Mouse (Mus musculus) limb, embryonic 12.5 days (tissue): ENCODE results near the gene Ssna1. TPM values are rescaled to one million over a fixed set of nuclear protein-coding genes. Genes with fewer than 3 reads are reported as not detected.

ENCODE experiments used
- ATAC-seq: fragments of 200-750 bp; cut with Nextera tagmentation; 2 replicates; pipeline ENCODE4 v1.8.0; 2017; ENCODE audit warnings: low read depth, moderate TSS enrichment; ENCODE audit not compliant: insufficient number of reproducible peaks, insufficient read depth, low FRiP score, low TSS enrichment
- H3K27ac ChIP-seq: fragments of 300-500 bp; sonication (generic); 2 replicates; pipeline ENCODE4 v1.5.1; 2016; ENCODE audit warnings: mild to moderate bottlenecking, moderate library complexity
- H3K27me3 ChIP-seq: fragments of 300-500 bp; sonication (generic); 2 replicates; pipeline ENCODE4 v1.6.1; 2016; ENCODE audit warnings: mild to moderate bottlenecking, moderate library complexity
- H3K36me3 ChIP-seq: fragments of 300-500 bp; sonication (generic); 2 replicates; pipeline ENCODE4 v1.6.1; 2016; ENCODE audit warnings: mild to moderate bottlenecking, moderate library complexity
- H3K4me1 ChIP-seq: fragments of 300-500 bp; sonication (generic); replicated peaks from 2 replicates; pipeline ENCODE4 v1.6.1; 2016
- H3K4me2 ChIP-seq: fragments of 300-500 bp; sonication (generic); 2 replicates; pipeline ENCODE4 v1.6.1; 2016; ENCODE audit warnings: mild to moderate bottlenecking, moderate library complexity
- H3K4me3 ChIP-seq: fragments of 300-500 bp; sonication (generic); replicated peaks from 2 replicates; pipeline ENCODE4 v1.5.1; 2016; ENCODE audit warnings: mild to moderate bottlenecking
- H3K9ac ChIP-seq: fragments of 300-500 bp; sonication (generic); replicated peaks from 2 replicates; pipeline ENCODE4 v1.6.1; 2016; ENCODE audit warnings: mild to moderate bottlenecking, moderate library complexity
- H3K9me3 ChIP-seq: fragments of 300-500 bp; sonication (generic); 2 replicates; pipeline ENCODE4 v1.6.1; 2016; ENCODE audit warnings: mild to moderate bottlenecking, moderate library complexity
- WGBS: fragments of 180-500 bp; shearing (Covaris S2); methylation state at CpG from one replicate; pipeline ENCODE4 v1.1.7; 2016; 5-methylcytosine and 5-hydroxymethylcytosine counted together
- polyA plus RNA-seq: library from polyadenylated mRNA; unstranded; fragments of >200 nt; fragmentation: Nextera tagmentation; extraction: Ambion mirVana; gene quantifications from 2 replicates; pipeline ENCODE4 v1.2.1, GENCODE M21; 2016

Gene Ssna1
- polyA plus RNA-seq = 217 and 218 TPM in 2 replicates

GRCm38 (mm10) chr2:25271827-25272511 lies at the start of gene Ssna1, which contains the start of gene Anapc2:
TSS of gene Ssna1 (minus strand) at chr2:25272438.
TSS of gene Anapc2 (plus strand) at chr2:25272478.
- H3K4me2 ChIP-seq = peak within 1 kb of the TSS; percentile 96
- peak within 1 kb of the TSS; percentile 54 for H3K27ac ChIP-seq

GRCm38 (mm10) chr2:25320084-25320483 lies 47.8 kb upstream of the Ssna1 start:
- H3K9ac ChIP-seq = no peak overlapping the region
- 37% methylated on average over 2 of the region's 2 CpGs for WGBS
- no peak overlapping the region for H3K4me3 ChIP-seq
- no peak for ATAC-seq
- H3K27ac ChIP-seq = no peak overlapping the region
- H3K4me1 ChIP-seq = peaks cover 6% of the 10 kb centered on the region
- no peaks in the 10 kb centered on the region for H3K36me3 ChIP-seq
- no peaks in the 10 kb centered on the region for H3K9me3 ChIP-seq
- peaks cover 71% of the 10 kb centered on the region for H3K27me3 ChIP-seq
- H3K4me2 ChIP-seq = no peak overlapping the region

More at GRCm38 (mm10) chr2:25271827-25272511, at the start of gene Ssna1, which contains the start of gene Anapc2:
- Histone ChIP-seq H3K4me3 (peak within 1 kb of the TSS; percentile 68), H3K4me1 (peaks cover 28% of the 10 kb centered on the region), H3K9me3 (no peaks in the 10 kb centered on the region), H3K9ac (peak within 1 kb of the TSS; percentile 84), H3K36me3 (peaks cover 71% of the 10 kb centered on the region), H3K27me3 (no peaks in the 10 kb centered on the region)
- under 1% methylated on average over 55 of the region's 55 CpGs for WGBS
- peak; percentile 94 for ATAC-seq

GRCm38 (mm10) chr2:25318971-25319773 lies 46.9 kb upstream of the Ssna1 start, which contains the start of gene Grin1:
TSS of gene Grin1 (minus strand) at chr2:25319187.
- no peaks in the 10 kb centered on the region for H3K9me3 ChIP-seq
- no peaks in the 10 kb centered on the region for H3K36me3 ChIP-seq
- peaks cover 6% of the 10 kb centered on the region for H3K4me1 ChIP-seq
- peaks cover 80% of the 10 kb centered on the region for H3K27me3 ChIP-seq
- WGBS = 10% methylated on average over 58 of the region's 58 CpGs
- H3K27ac ChIP-seq = no peak within 1 kb of the TSS
- peak within 1 kb of the TSS; percentile 58 for H3K4me2 ChIP-seq
- peak within 1 kb of the TSS; percentile 32 for H3K4me3 ChIP-seq
- ATAC-seq = no peak; the same call in 1 of the 2 replicates
- no peak within 1 kb of the TSS for H3K9ac ChIP-seq

GRCm38 (mm10) chr2:25318119-25318966 lies 46.1 kb upstream of the Ssna1 start:
- peaks cover 88% of the 10 kb centered on the region for H3K27me3 ChIP-seq
- H3K9me3 ChIP-seq = no peaks in the 10 kb centered on the region
- no peak for ATAC-seq
- peak overlapping the region; percentile 58 for H3K4me2 ChIP-seq
- peak overlapping the region; percentile 32 for H3K4me3 ChIP-seq
- peaks cover 6% of the 10 kb centered on the region for H3K4me1 ChIP-seq
- WGBS = 7% methylated on average over 31 of the region's 31 CpGs
- H3K36me3 ChIP-seq = no peaks in the 10 kb centered on the region
- H3K27ac ChIP-seq = no peak overlapping the region
- H3K9ac ChIP-seq = no peak overlapping the region

- no peak for ATAC-seq
- no peaks in the 10 kb centered on the region for H3K36me3 ChIP-seq
- no peak overlapping the region for H3K4me3 ChIP-seq
- no peak overlapping the region for H3K27ac ChIP-seq
- H3K9me3 ChIP-seq = no peaks in the 10 kb centered on the region
- WGBS = 5% methylated on average over 11 of the region's 11 CpGs
- H3K4me2 ChIP-seq = no peak overlapping the region
- H3K27me3 ChIP-seq = peaks cover 97% of the 10 kb centered on the region
- no peaks in the 10 kb centered on the region for H3K4me1 ChIP-seq
- H3K9ac ChIP-seq = no peak overlapping the region
These were observed 39.3 kb upstream of the Ssna1 start for GRCm38 (mm10) chr2:25311491-25311891.

GRCm38 (mm10) chr2:25310969-25311368 lies 38.7 kb upstream of the Ssna1 start:
- Histone ChIP-seq H3K9me3 (no peaks in the 10 kb centered on the region), H3K36me3 (no peaks in the 10 kb centered on the region), H3K4me2 (no peak overlapping the region), H3K27ac (no peak overlapping the region), H3K27me3 (peaks cover 97% of the 10 kb centered on the region), H3K4me3 (no peak overlapping the region), H3K9ac (no peak overlapping the region), H3K4me1 (no peaks in the 10 kb centered on the region)
- no peak for ATAC-seq
- 2% methylated on average over 21 of the region's 22 CpGs for WGBS

- no peak overlapping the region for H3K9ac ChIP-seq
- H3K36me3 ChIP-seq = no peaks in the 10 kb centered on the region
- no peak overlapping the region for H3K4me2 ChIP-seq
- WGBS = 51% methylated on average over 10 of the region's 10 CpGs
- H3K27ac ChIP-seq = no peak overlapping the region
- no peak overlapping the region for H3K4me3 ChIP-seq
- H3K9me3 ChIP-seq = no peaks in the 10 kb centered on the region
- H3K4me1 ChIP-seq = no peaks in the 10 kb centered on the region
- ATAC-seq = no peak
- H3K27me3 ChIP-seq = peaks cover 97% of the 10 kb centered on the region
These were observed 37.9 kb upstream of the Ssna1 start for GRCm38 (mm10) chr2:25310180-25310579.

- Histone ChIP-seq H3K27me3 (peaks cover 79% of the 10 kb centered on the region), H3K4me1 (0 out of 2 replicates have a peak, but pooled peaks cover 6% of the 10 kb centered on the region)
- WGBS = 48% methylated on average over 14 of the region's 14 CpGs
These were observed 33.5 kb upstream of the Ssna1 start for GRCm38 (mm10) chr2:25305587-25306359.

GRCm38 (mm10) chr2:25304657-25305541 lies 32.7 kb upstream of the Ssna1 start:
- Histone ChIP-seq H3K4me2 (peak overlapping the region; percentile 85), H3K36me3 (no peaks in the 10 kb centered on the region), H3K4me1 (0 out of 2 replicates have a peak, but pooled peaks cover 6% of the 10 kb centered on the region), H3K9ac (peak overlapping the region; percentile 51), H3K27ac (no peak overlapping the region), H3K9me3 (no peaks in the 10 kb centered on the region), H3K4me3 (peak overlapping the region; percentile 45), H3K27me3 (peaks cover 70% of the 10 kb centered on the region)
- peak; percentile 58 for ATAC-seq
- WGBS = 3% methylated on average over 37 of the region's 45 CpGs

More at GRCm38 (mm10) chr2:25305587-25306359, 33.5 kb upstream of the Ssna1 start:
- Histone ChIP-seq H3K4me3 (peak overlapping the region; percentile 45), H3K9me3 (no peaks in the 10 kb centered on the region), H3K27ac (no peak overlapping the region), H3K4me2 (peak overlapping the region; percentile 85), H3K36me3 (no peaks in the 10 kb centered on the region), H3K9ac (peak overlapping the region; percentile 51; the same call in 1 of the 2 replicates)
- ATAC-seq = peak; percentile 32; the same call in 1 of the 2 replicates
